Mouse (Mus musculus): ENCODE results near the gene Col6a2.

Gene Col6a2

DNA sequence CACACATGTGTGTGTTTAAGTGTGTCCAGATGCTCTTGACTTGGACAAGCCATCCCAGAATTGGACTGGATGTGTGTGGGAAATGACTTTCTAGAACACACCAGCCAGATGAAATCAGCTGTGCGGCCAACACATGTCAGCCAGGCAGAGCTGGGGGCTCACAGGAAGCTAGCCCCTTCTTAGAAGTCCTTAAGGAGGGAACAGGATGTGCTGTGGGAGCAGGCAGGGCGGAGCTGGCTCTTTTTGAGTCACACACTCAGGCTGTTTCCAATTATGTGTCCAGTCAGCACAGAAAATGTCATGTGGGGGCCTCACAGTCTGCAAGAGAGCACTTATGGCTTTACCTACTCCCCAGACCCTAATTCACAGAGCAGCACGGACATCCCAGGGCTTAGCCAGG, 12.6 kb upstream of the Col6a2 start:
- no peak for DNase-seq (ENCODE audit: low spot score)

DNA sequence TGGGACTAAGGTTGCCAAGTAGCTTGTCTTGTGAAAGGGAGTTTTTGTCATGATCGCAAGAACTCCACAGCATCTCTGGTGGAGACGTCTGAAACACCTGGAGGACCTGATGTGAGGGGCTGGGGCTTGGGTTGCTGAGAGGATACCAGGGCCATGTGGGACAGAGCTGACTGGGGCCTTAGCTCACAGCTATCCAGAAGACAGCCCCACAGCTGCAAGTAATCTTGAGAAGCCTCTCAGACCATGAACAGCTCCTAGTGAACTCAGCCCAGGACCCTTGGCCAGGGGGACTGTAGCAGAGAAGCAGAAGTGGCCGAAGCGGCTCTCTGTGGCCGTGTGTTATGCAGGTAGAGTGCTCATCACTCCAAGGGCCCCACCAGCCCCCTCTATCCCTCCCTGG, 11.2 kb upstream of the Col6a2 start:
- DNase-seq (ENCODE audit: low spot score): no peak

GRCm38 (mm10) chr10:76634094-76634571, 10.7 kb upstream of the Col6a2 start:
- DNase-seq (ENCODE audit: low spot score): no peak

DNA sequence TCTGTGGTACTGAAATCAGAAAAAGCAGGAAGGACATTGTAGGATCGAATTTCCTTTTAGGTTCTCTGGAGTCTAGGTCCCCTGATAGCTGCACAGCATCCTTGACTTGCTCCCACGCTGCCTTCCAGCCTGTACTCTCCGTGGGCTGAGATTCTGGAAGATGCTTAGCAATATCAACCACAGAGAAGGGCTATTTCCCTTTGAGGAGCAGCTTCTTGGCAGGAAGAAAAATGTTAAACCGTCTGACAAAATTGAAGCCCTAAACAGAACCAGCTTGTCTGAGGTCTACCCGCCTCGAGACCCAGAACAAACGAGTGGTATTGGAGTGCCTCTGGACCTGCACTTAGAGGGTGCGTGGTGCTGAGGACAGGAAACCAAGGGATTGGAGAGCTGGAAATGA, 9.2 kb upstream of the Col6a2 start:
- no peak for DNase-seq (ENCODE audit: low spot score)

GRCm38 (mm10) chr10:76630657-76631056, 7.2 kb upstream of the Col6a2 start:
- DNase-seq (ENCODE audit: low spot score): no peak

DNA sequence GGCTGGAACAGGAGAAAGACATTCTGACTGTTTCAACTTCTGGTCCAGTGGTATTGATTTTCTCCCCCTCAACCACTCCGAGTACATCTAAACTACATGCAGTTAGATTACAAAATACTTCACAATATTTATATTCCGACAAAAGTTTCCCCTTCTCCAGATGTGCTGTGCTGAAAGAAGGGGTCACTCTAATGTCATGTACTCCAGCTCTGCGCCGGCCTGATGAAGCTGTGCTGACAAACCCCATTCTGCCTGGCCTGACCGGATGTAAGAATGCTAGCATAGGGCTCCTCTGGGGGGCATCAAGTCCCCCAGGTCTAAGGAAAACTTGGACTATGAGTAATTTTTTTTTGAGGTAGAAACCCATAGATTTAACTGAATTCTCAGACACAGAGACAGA, 4.3 kb upstream of the Col6a2 start:
- no peak for DNase-seq (ENCODE audit: low spot score)

DNA sequence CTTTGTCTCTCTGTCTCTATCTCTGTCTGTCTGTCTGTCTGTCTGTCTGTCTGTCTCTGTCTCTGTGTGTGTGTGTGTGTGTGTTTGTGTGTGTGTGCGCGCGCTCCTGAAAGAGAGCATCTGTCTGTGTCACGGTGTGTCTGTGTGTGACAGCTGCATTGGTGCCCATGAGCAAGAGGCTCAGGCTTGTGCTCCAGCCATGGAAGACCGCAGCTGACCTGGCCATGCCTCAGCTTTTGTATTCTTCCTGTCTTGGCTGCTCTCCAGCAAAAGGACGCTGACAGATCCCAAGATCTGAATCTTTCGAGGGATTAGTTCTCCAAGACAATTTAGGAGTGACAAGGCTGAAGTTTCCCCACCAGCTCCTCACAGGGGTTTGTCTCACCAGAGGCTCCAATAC, 1.5 kb upstream of the Col6a2 start:
- DNase-seq (ENCODE audit: low spot score): no peak

DNA sequence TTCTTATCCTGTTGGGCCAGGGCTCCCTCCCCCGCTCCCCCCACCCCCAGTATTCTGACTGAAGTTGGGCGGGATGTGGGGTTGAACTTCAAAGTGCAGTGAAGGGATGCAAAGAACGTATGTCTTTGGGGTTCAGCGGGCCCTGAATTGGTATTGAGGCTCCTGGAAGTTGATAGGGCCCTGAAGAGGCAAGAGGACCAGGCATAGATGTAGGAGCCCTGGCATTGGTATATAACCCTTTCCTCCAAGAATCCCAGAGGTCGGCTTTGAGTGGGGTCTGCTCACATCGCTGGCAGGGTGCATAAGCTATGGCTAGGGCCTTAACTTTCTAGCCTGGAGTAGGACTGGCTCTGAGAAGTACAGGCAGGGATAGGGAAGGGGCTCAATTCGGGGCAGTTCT, 304 bp upstream of the Col6a2 start:
- DNase-seq (ENCODE audit: low spot score): no peak

- DNase-seq (ENCODE audit: low spot score): no peak
Observed at GRCm38 (mm10) chr10:76622411-76622810, 1.0 kb downstream of the Col6a2 start.

GRCm38 (mm10) chr10:76612473-76612872, 11.0 kb downstream of the Col6a2 start:
- DNase-seq (ENCODE audit: low spot score): no peak

DNA sequence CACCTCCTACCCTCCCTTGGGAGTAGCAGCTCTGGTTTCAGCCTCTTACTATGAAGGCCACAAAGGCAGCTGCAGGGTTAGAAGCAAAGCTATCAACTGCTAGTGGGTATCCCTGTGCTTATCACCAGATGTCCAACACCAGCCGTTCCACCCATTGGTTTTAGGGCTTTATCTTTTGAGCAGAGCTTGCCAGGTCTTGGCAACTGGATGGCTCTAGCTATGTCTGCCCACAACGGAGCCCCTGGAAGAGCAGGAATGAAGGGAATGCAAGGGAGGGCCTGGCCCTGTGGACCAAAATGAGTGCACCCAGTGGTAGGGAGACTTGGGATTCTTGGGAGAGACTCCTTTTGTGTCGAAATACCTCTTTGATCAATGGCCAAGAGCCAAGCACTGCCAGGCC, 20.7 kb downstream of the Col6a2 start:
- no peak for DNase-seq (ENCODE audit: low spot score)

DNA sequence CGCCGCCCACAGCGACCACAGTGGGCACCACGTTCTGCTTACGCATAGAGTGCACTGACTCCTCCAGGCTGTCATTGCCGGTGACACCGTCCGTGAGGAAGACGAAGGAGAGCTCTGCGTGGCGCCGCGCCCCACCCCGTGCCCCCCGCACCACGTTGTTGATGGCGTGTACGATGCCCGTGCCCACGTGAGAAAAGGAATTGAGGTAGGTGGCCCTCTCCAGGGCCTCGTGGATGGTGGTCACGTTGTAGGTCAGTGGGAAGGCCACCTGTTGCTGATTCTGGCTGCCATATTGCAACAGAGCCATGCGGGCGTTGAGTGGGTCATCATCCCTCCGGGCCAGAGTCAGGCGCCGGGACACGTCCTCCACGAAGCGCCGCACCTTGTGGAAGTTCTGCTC, 27.1 kb downstream of the Col6a2 start:
- DNase-seq (ENCODE audit: low spot score): no peak

DNA sequence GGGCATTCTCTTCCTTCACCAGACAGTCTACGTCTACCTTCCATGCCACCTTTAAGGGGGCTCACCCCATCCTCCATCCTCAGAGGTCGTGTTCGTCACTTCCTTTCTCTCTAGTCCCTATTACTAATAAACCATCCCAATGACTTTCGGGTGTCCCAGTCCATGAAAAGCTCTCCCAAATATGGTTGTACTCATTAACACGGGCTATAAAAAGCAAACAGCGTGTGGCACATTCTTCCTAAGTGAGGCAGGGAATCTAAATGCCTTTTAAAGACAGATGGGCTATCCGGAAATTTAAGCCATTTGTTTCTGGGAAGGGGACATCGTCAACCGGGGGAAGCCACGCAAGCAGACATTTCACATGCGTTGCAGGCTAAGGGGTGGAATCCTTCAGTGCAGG, 33.2 kb downstream of the Col6a2 start:
- no peak for DNase-seq (ENCODE audit: low spot score)

DNA sequence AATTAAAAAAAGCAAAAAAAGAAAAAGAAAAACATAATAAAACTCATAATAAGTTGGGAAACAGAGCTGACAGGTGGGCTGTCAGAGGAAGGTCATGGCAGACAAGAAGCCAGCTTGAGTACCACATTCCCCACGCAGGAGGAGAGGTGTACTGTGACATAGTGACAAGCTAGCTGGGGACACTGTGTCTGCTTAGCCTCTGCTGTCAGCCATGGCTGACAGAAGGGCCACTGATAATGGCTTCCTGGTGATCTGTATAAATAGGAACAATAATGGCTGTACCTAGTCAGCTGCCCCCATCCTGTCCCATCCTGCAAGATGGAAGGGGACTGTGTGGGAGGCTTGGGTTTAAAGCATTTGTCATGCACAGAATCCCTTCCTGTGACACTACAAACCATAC, 37.2 kb downstream of the Col6a2 start:
- DNase-seq (ENCODE audit: low spot score): no peak

DNA sequence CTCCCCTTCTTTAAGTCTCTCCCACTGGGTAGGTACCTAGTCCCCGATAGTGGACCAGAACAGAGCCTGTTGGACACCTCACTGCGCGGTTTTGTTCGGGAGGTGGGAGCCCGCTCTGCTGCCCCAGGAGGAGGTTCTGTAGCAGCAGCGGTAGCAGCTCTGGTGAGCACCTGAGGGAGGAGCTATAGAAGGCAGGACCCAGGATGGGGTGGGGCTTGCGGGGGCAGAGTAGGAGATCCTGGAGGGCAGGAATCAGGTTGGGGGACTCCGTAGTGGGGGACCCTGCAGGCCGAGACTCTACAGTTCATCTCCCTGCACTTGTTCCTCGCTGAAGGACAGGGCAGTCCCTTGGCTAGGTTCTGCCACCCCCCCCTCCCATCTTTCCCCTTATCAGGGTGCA, 39.3 kb downstream of the Col6a2 start:
- no peak for DNase-seq (ENCODE audit: low spot score)

DNA sequence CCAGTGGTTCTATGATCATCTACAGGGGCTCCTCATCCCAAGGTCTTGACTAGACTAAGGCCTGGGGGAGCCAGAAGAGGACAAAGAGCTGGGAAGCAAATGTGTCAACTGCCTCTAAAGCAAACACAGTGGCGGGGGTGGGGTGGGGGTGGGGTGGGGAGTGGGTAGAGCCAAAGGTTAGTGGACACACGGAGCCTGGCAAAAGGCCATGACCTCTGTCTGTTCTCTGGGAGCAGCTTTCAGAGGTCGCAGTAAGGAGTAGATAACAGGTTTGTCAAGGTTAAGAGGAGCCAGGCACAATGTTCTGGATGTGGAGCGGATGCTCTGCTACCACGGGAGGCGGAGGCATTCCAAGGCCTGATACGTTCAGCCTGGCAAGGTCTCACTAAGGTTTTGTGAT, 46.5 kb downstream of the Col6a2 start:
- DNase-seq (ENCODE audit: low spot score): no peak

- DNase-seq (ENCODE audit: low spot score): no peak
Observed at GRCm38 (mm10) chr10:76575374-76575773, 48.1 kb downstream of the Col6a2 start, which contains the start of gene Ftcd. Gene Ftcd (plus strand): TSS chr10:76575648.

DNA sequence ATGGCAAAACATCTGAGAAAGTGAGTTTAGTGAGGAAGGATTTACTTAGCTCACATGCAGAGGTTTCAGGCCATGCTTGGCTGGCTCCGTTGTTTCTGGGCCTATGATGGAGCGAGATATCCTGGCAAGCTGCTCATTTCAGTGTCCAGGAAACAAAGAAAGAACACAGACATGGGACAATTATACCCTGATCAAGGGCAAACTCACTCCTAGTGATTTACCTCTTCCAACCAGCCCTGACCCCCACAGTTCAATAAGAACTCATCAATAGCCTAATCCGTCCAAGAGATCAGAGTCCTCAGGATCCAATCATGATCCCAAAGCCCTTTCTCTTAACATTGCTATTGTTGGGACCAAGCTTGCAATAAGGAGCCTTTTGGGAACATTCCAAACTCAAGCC, 51.3 kb downstream of the Col6a2 start:
- no peak for DNase-seq (ENCODE audit: low spot score)

DNA sequence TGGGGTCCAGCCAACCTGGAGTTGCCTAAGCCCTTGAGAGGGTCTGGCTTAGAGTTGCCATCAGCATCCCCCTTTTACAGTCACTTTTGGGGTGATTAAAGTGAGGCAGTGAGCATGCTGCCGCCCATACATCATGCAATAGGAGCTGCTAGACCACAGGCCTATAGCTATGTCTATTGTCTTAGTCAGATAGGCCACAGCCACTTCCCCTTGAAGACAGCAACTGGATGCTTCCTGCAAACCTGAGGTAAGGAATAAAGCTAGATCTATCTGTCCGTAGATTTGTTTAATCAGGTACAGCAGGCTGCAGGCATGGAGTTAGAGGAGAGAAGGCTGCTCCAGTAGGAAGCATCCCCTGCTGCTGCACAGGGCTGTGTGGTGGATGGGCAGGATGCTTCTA, 52.4 kb downstream of the Col6a2 start:
- no peak for DNase-seq (ENCODE audit: low spot score)

DNA sequence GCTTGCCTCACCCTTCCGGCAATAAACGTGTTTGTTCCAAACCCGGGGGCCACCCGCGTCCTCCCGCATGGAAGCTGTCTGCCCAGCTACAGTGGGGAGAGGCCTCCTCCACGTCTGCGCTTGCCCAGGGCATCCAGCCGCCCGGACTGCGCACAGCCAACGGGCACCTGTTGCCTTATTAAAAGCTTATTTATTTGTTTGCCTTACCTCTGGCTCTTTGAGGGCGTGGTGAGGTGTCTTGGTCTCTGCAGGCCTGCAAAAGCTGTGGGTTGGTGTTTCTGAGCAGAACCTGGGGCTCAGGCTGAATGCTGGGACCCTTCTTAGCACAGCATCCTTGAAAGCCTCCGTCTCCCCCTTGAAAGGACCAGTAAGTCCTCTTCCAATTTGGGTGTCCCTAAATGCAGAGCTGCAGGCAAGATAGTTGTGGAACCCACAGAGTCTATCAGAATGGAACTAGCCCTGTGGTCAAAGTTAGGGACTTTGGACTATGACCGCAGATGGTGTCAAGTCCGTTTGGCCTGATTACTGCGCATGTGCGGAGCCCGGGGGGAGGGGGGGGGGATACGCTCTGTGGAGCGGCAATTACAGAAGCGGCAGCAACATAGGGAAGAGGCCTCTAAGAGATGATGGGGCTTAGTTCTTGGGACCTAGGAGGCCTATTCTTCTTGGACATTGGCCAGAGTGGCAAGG, 53.3 kb downstream of the Col6a2 start:
- no peak for DNase-seq (ENCODE audit: low spot score)

- DNase-seq (ENCODE audit: low spot score): no peak
Observed at GRCm38 (mm10) chr10:76561972-76562371, 61.5 kb downstream of the Col6a2 start, which contains the start of gene Spatc1l. Gene Spatc1l (plus strand): TSS chr10:76562272.

GRCm38 (mm10) chr10:76554061-76554460, 69.4 kb downstream of the Col6a2 start:
- no peak for DNase-seq (ENCODE audit: low spot score)

GRCm38 (mm10) chr10:76551556-76551955, 71.9 kb downstream of the Col6a2 start:
- DNase-seq (ENCODE audit: low spot score): no peak

DNA sequence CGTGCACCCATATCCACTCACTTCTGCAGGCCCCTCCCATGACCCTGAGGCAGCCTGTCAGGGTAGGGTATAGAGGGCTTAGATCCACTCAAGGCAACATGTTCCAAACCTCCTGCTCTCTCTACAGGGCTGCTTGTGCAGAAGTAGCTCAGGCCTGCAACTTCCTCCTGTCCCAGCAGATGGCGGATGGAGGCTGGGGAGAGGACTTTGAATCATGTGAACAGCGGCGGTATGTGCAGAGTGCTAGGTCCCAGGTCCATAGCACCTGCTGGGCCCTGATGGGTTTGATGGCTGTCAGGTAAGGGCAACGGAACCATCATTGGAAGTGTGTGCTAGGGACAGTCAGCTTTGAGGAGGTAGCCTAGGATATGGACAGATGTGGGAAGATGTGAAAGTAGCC, 73.0 kb downstream of the Col6a2 start:
- no peak for DNase-seq (ENCODE audit: low spot score)

Data from ovary, postnatal 36 days (tissue).